Mouse (Mus musculus) frontal cortex, postnatal 25 days (tissue): Measurements from ENCODE around the gene Sgpp1.
"Not testable (repeated sequence)": the region's sequence is repeated elsewhere in the genome, so short reads cannot be mapped to it uniquely, and the experiment has no call there.

Source experiments
- DNase-seq, 2 experiments: peaks; one replicate each; pipeline ENCODE4 v3.0.0; 2022; ENCODE audit warnings: low spot score in 2 of 2

The Sgpp1 gene

GRCm38 (mm10) chr12:75731927-75732443, 3.5 kb downstream of the Sgpp1 start:
- no peak for DNase-seq

- DNase-seq: no peak
Measured at GRCm38 (mm10) chr12:75731508-75731907, 4.0 kb downstream of the Sgpp1 start.

- DNase-seq: no peak
Measured at GRCm38 (mm10) chr12:75730458-75730857, 5.1 kb downstream of the Sgpp1 start.

- DNase-seq: no peak
Measured at GRCm38 (mm10) chr12:75729876-75730275, 5.7 kb downstream of the Sgpp1 start.

- no peak for DNase-seq
Measured at GRCm38 (mm10) chr12:75727333-75728125, 8.0 kb downstream of the Sgpp1 start.

- no peak for DNase-seq
Measured at GRCm38 (mm10) chr12:75726349-75726861, 9.1 kb downstream of the Sgpp1 start.

- DNase-seq: no peak
Measured at GRCm38 (mm10) chr12:75724621-75725324, 10.8 kb downstream of the Sgpp1 start.

GRCm38 (mm10) chr12:75723839-75724463, 11.6 kb downstream of the Sgpp1 start:
- no peak for DNase-seq

- no peak for DNase-seq
Measured at GRCm38 (mm10) chr12:75721941-75722340, 13.6 kb downstream of the Sgpp1 start.

- no peak for DNase-seq
Measured at GRCm38 (mm10) chr12:75721006-75721405, 14.5 kb downstream of the Sgpp1 start.

- no peak for DNase-seq
Measured at GRCm38 (mm10) chr12:75713596-75713995, 21.9 kb downstream of the Sgpp1 start.

- not testable (repeated sequence) for DNase-seq
Measured at GRCm38 (mm10) chr12:75712905-75713304, 22.6 kb downstream of the Sgpp1 start.

- no peak for DNase-seq
Measured at GRCm38 (mm10) chr12:75710596-75711376, 24.7 kb downstream of the Sgpp1 start.

- no peak for DNase-seq
Measured at GRCm38 (mm10) chr12:75709506-75709905, 26.0 kb downstream of the Sgpp1 start.

- no peak for DNase-seq
Measured at GRCm38 (mm10) chr12:75706670-75707069, 28.9 kb downstream of the Sgpp1 start.

GRCm38 (mm10) chr12:75702739-75703122, 32.8 kb downstream of the Sgpp1 start:
- DNase-seq: no peak

GRCm38 (mm10) chr12:75702084-75702738, 33.3 kb downstream of the Sgpp1 start:
- no peak for DNase-seq

- DNase-seq: no peak
Measured at GRCm38 (mm10) chr12:75701173-75702083, 34.1 kb downstream of the Sgpp1 start.

- no peak for DNase-seq
Measured at GRCm38 (mm10) chr12:75698692-75699091, 36.8 kb downstream of the Sgpp1 start.

GRCm38 (mm10) chr12:75695845-75696244, 39.7 kb downstream of the Sgpp1 start:
- DNase-seq: not testable (repeated sequence)
